Mouse (Mus musculus): ENCODE data around the gene Tmem214. TPM values are rescaled to one million over a fixed set of nuclear protein-coding genes. Genes with fewer than 3 reads are reported as not detected.

Gene Tmem214
- polyA plus RNA-seq, 1 experiment from 2014 or later = 82.6 TPM

GRCm38 (mm10) chr5:30888337-30889087 lies 20.7 kb downstream of the Tmem214 start, which contains the start of gene Agbl5:
TSS of gene Agbl5 (plus strand) at chr5:30888694.
- TF ChIP-seq CTCF (IDR thresholded peaks at IDR 0.05) = no peak
- H3K27me3 ChIP-seq = no peaks in the 10 kb centered on the region
- in situ Hi-C loops (cut with MboI; ENCODE audit: low pct_unique_long_range_greater_than_20kb) = no loop called here
- POLR2A ChIA-PET = interaction anchor here (0.6 to 10.4 kb wide), 9 partner anchors 17 to 287 kb away, joined by 3 to 91 read pairs (median 3); partner anchors contain the start of gene Ost4
- DNase-seq (ENCODE audit: low read depth, low spot score) = peak; percentile 87
- ATAC-seq = peak; percentile 75
- CTCF ChIA-PET = interaction anchor here (1.6 to 3.9 kb wide), 5 partner anchors 8 to 28 kb away, joined by 3 to 17 read pairs (median 6); no protein-coding TSS in a partner anchor

- ChIA-PET POLR2A (interaction anchor here (0.7 to 10.4 kb wide), 8 partner anchors 9 to 115 kb away, joined by 3 to 91 read pairs (median 4); partner anchors contain the start of genes Khk and Ost4), CTCF (interaction anchor here (1.1 to 3.9 kb wide), 7 partner anchors 11 to 84 kb away, joined by 3 to 17 read pairs (median 7); partner anchors contain the start of gene Khk)
- peak; percentile 17 for ATAC-seq
- H3K27me3 ChIP-seq = no peaks in the 10 kb centered on the region
- in situ Hi-C loops (cut with MboI; ENCODE audit: low pct_unique_long_range_greater_than_20kb) = no loop called here
- no peak for DNase-seq (ENCODE audit: low read depth, low spot score)
- no peak for TF ChIP-seq CTCF (IDR thresholded peaks at IDR 0.05)
Observed at GRCm38 (mm10) chr5:30889088-30889754, 21.4 kb downstream of the Tmem214 start.

GRCm38 (mm10) chr5:30890375-30890774 lies 22.6 kb downstream of the Tmem214 start:
- H3K27me3 ChIP-seq = no peaks in the 10 kb centered on the region
- ATAC-seq (no peak), DNase-seq (ENCODE audit: low read depth, low spot score) (no peak)
- in situ Hi-C loops (cut with MboI; ENCODE audit: low pct_unique_long_range_greater_than_20kb) = no loop called here
- no peak for TF ChIP-seq CTCF (IDR thresholded peaks at IDR 0.05)
- CTCF ChIA-PET = interaction anchor here (1.2 to 3.9 kb wide), 7 partner anchors 9 to 85 kb away, joined by 3 to 17 read pairs (median 7); partner anchors contain the start of gene Khk
- POLR2A ChIA-PET = interaction anchor here (0.6 to 10.4 kb wide), 6 partner anchors 9 to 58 kb away, joined by 3 to 91 read pairs (median 4); partner anchors contain the start of genes Emilin1, Khk and Ost4

- peak; percentile 65 for ATAC-seq
- no peak for DNase-seq (ENCODE audit: low read depth, low spot score)
- ChIA-PET POLR2A (interaction anchor here (1.0 to 11.3 kb wide), 2 partner anchors 10 to 98 kb away, joined by 4 to 91 read pairs; partner anchors contain the start of gene Agbl5), CTCF (interaction anchor here (4.4 kb wide), 1 partner anchor 12 kb away, joined by 17 read pairs; the partner anchor contains the start of gene Agbl5)
- H3K27me3 ChIP-seq = no peaks in the 10 kb centered on the region
- no peak for TF ChIP-seq CTCF (IDR thresholded peaks at IDR 0.05)
- in situ Hi-C loops (cut with MboI; ENCODE audit: low pct_unique_long_range_greater_than_20kb) = no loop called here
Observed at GRCm38 (mm10) chr5:30901860-30902259, 34.0 kb downstream of the Tmem214 start.

- ATAC-seq (peak; percentile 85), DNase-seq (ENCODE audit: low read depth, low spot score) (peak; percentile 83)
- POLR2A ChIA-PET = interaction anchor here (1.9 to 11.3 kb wide), 2 partner anchors 10 to 16 kb away, joined by 6 to 91 read pairs; partner anchors contain the start of gene Agbl5
- H3K27me3 ChIP-seq = no peaks in the 10 kb centered on the region
- CTCF ChIA-PET = interaction anchor here (0.6 kb wide), 1 partner anchor 79 kb away, joined by 3 read pairs; no protein-coding TSS in a partner anchor
- in situ Hi-C loops (cut with MboI; ENCODE audit: low pct_unique_long_range_greater_than_20kb) = no loop called here
- TF ChIP-seq CTCF (IDR thresholded peaks at IDR 0.05) = no peak
Observed at GRCm38 (mm10) chr5:30907413-30908059, 39.7 kb downstream of the Tmem214 start, which contains the start of gene Ost4. TSS of gene Ost4 (minus strand) at chr5:30907788.

GRCm38 (mm10) chr5:30908426-30909299 lies 40.9 kb downstream of the Tmem214 start:
- ATAC-seq = peak; percentile 15
- no peak for TF ChIP-seq CTCF (IDR thresholded peaks at IDR 0.05)
- CTCF ChIA-PET = interaction anchor here (0.7 to 1.9 kb wide), 4 partner anchors 10 to 103 kb away, joined by 3 to 7 read pairs (median 4); partner anchors contain the start of gene Khk
- DNase-seq (ENCODE audit: low read depth, low spot score) = no peak
- in situ Hi-C loops (cut with MboI; ENCODE audit: low pct_unique_long_range_greater_than_20kb) = no loop called here
- POLR2A ChIA-PET = interaction anchor here (0.9 to 11.3 kb wide), 2 partner anchors 11 to 17 kb away, joined by 3 to 91 read pairs; partner anchors contain the start of gene Agbl5
- no peaks in the 10 kb centered on the region for H3K27me3 ChIP-seq

- TF ChIP-seq CTCF (IDR thresholded peaks at IDR 0.05) = no peak
- in situ Hi-C loops (cut with MboI; ENCODE audit: low pct_unique_long_range_greater_than_20kb) = no loop called here
- ChIA-PET CTCF (interaction anchor here (1.3 to 1.9 kb wide), 3 partner anchors 9 to 103 kb away, joined by 4 to 7 read pairs (median 4); no protein-coding TSS in a partner anchor), POLR2A (interaction anchor here (0.9 to 11.3 kb wide), 2 partner anchors 10 to 17 kb away, joined by 3 to 91 read pairs; partner anchors contain the start of gene Agbl5)
- DNase-seq (ENCODE audit: low read depth, low spot score) (no peak), ATAC-seq (no peak)
- no peaks in the 10 kb centered on the region for H3K27me3 ChIP-seq
Observed at GRCm38 (mm10) chr5:30909300-30909659, 41.5 kb downstream of the Tmem214 start.

GRCm38 (mm10) chr5:30909863-30910262 lies 42.1 kb downstream of the Tmem214 start:
- ChIA-PET POLR2A (interaction anchor here (0.9 to 11.3 kb wide), 2 partner anchors 10 to 18 kb away, joined by 3 to 91 read pairs; partner anchors contain the start of gene Agbl5), CTCF (interaction anchor here (1.1 to 1.9 kb wide), 3 partner anchors 12 to 104 kb away, joined by 3 to 7 read pairs (median 4); partner anchors contain the start of gene Khk)
- H3K27me3 ChIP-seq = no peaks in the 10 kb centered on the region
- in situ Hi-C loops (cut with MboI; ENCODE audit: low pct_unique_long_range_greater_than_20kb) = loop anchor here (10.0 kb wide), 1 partner anchor 195 kb away; the partner anchor contains the start of gene Dpysl5
- no peak for TF ChIP-seq CTCF (IDR thresholded peaks at IDR 0.05)
- ATAC-seq = no peak
- no peak for DNase-seq (ENCODE audit: low read depth, low spot score)

Measured in Patski (cell line).